Mouse (Mus musculus) Patski (cell line): ENCODE results near the gene Gm49380. TPM values are rescaled to one million over a fixed set of nuclear protein-coding genes. Genes with fewer than 3 reads are reported as not detected.

Source experiments
- ATAC-seq: fragments of 100-300 bp; one replicate; pipeline ENCODE4 v1.8.0; 2021
- CTCF ChIA-PET: fragments of 350-600 bp; sonication (Branson Sonifier 250); formaldehyde crosslinking; loops from one replicate; lab custom pipeline; 2022; ENCODE audit warnings: inconsistent platforms; lab: Charles Lee
- POLR2A ChIA-PET: fragments of 350-600 bp; sonication (Branson Sonifier 250); formaldehyde crosslinking; loops from one replicate; lab custom pipeline; 2022; ENCODE audit warnings: antibody characterized with exemption, inconsistent platforms; lab: Charles Lee
- DNase-seq: peaks from one replicate; pipeline ENCODE4 v3.0.0-alpha.2; 2011; ENCODE audit warnings: low read depth, low spot score
- H3K27me3 ChIP-seq: fragments of 371-371 bp; one replicate; pipeline ENCODE4 v1.5.1; 2021
- CTCF ChIP-seq: fragments of 100-300 bp; IDR thresholded peaks from one replicate; pipeline ENCODE4 v1.5.1; 2021
- in situ Hi-C: fragments of 300-500 bp; cut with MboI; formaldehyde crosslinking; loops from 3 replicates; pipeline ENCODE4 v1.11.1; 2018; ENCODE audit warnings: low pct_unique_long_range_greater_than_20kb, mixed read lengths
- polyA plus RNA-seq: library from polyadenylated mRNA; unstranded; gene quantifications from one replicate; pipeline ENCODE4 v1.2.3, GENCODE M21; 2021

Gm49380 gene
- polyA plus RNA-seq, 1 experiment from 2014 or later = 0.08 TPM

GRCm38 (mm10) chr9:44109360-44110095, 3.8 kb downstream of the Gm49380 start:
- CTCF ChIA-PET = interaction anchor here (1.0 to 1.8 kb wide), 7 partner anchors 10 to 35 kb away, joined by 3 to 6 read pairs (median 5); no protein-coding TSS in a partner anchor
- in situ Hi-C loops = no loop called here
- no peak for TF ChIP-seq CTCF
- ATAC-seq = no peak
- H3K27me3 ChIP-seq = no peaks in the 10 kb centered on the region
- no peak for DNase-seq
- POLR2A ChIA-PET = no interaction called here

GRCm38 (mm10) chr9:44108269-44109055, 4.8 kb downstream of the Gm49380 start:
- no peak for ATAC-seq
- no peaks in the 10 kb centered on the region for H3K27me3 ChIP-seq
- TF ChIP-seq CTCF = no peak
- in situ Hi-C loops = no loop called here
- no peak for DNase-seq
- POLR2A ChIA-PET = interaction anchor here (1.1 kb wide), 1 partner anchor 125 kb away, joined by 3 read pairs; the partner anchor contains the start of gene Cbl
- CTCF ChIA-PET = interaction anchor here (1.3 to 1.8 kb wide), 5 partner anchors 11 to 34 kb away, joined by 3 to 6 read pairs (median 5); no protein-coding TSS in a partner anchor

- no peak for TF ChIP-seq CTCF
- no peak for ATAC-seq
- in situ Hi-C loops = no loop called here
- DNase-seq = no peak
- POLR2A ChIA-PET = interaction anchor here (1.1 to 1.7 kb wide), 2 partner anchors 29 to 126 kb away, joined by 3 read pairs; partner anchors contain the start of gene Cbl
- no peaks in the 10 kb centered on the region for H3K27me3 ChIP-seq
- CTCF ChIA-PET = no interaction called here
Measured at GRCm38 (mm10) chr9:44107557-44108179, 5.6 kb downstream of the Gm49380 start.

GRCm38 (mm10) chr9:44107110-44107509, 6.2 kb downstream of the Gm49380 start, which contains the start of gene C1qtnf5:
Gene C1qtnf5, plus strand, starts transcription at chr9:44107245.
- TF ChIP-seq CTCF = no peak
- ATAC-seq (no peak), DNase-seq (no peak)
- in situ Hi-C loops = no loop called here
- no peaks in the 10 kb centered on the region for H3K27me3 ChIP-seq
- ChIA-PET CTCF (no interaction called here), POLR2A (interaction anchor here (1.7 kb wide), 1 partner anchor 29 kb away, joined by 3 read pairs; no protein-coding TSS in a partner anchor)

- CTCF ChIA-PET = no interaction called here
- POLR2A ChIA-PET = interaction anchor here (0.7 to 1.7 kb wide), 2 partner anchors 9 to 28 kb away, joined by 3 to 4 read pairs; no protein-coding TSS in a partner anchor
- in situ Hi-C loops = no loop called here
- H3K27me3 ChIP-seq = no peaks in the 10 kb centered on the region
- DNase-seq (no peak), ATAC-seq (no peak)
- TF ChIP-seq CTCF = no peak
Measured at GRCm38 (mm10) chr9:44106596-44106995, 6.7 kb downstream of the Gm49380 start.

GRCm38 (mm10) chr9:44106182-44106581, 7.1 kb downstream of the Gm49380 start:
- no peak for DNase-seq
- no peak for ATAC-seq
- TF ChIP-seq CTCF = no peak
- CTCF ChIA-PET = no interaction called here
- in situ Hi-C loops = no loop called here
- POLR2A ChIA-PET = interaction anchor here (0.7 to 1.7 kb wide), 2 partner anchors 9 to 28 kb away, joined by 3 to 4 read pairs; no protein-coding TSS in a partner anchor
- no peaks in the 10 kb centered on the region for H3K27me3 ChIP-seq

GRCm38 (mm10) chr9:44105781-44106180, 7.5 kb downstream of the Gm49380 start:
- H3K27me3 ChIP-seq = no peaks in the 10 kb centered on the region
- ChIA-PET POLR2A (interaction anchor here (0.7 to 1.7 kb wide), 2 partner anchors 9 to 27 kb away, joined by 3 to 4 read pairs; no protein-coding TSS in a partner anchor), CTCF (no interaction called here)
- no peak for TF ChIP-seq CTCF
- ATAC-seq (no peak), DNase-seq (no peak)
- in situ Hi-C loops = no loop called here

GRCm38 (mm10) chr9:44104881-44105280, 8.4 kb downstream of the Gm49380 start:
- in situ Hi-C loops = no loop called here
- ATAC-seq (no peak), DNase-seq (no peak)
- CTCF ChIA-PET = interaction anchor here (1.0 kb wide), 1 partner anchor 10 kb away, joined by 4 read pairs; no protein-coding TSS in a partner anchor
- POLR2A ChIA-PET = no interaction called here
- H3K27me3 ChIP-seq = no peaks in the 10 kb centered on the region
- TF ChIP-seq CTCF = no peak

- ChIA-PET POLR2A (no interaction called here), CTCF (no interaction called here)
- TF ChIP-seq CTCF = no peak
- ATAC-seq (no peak), DNase-seq (no peak)
- in situ Hi-C loops = no loop called here
- H3K27me3 ChIP-seq = no peaks in the 10 kb centered on the region
Measured at GRCm38 (mm10) chr9:44101490-44101889, 11.8 kb downstream of the Gm49380 start, which contains the start of gene Mfrp. Gene Mfrp, plus strand, starts transcription at chr9:44101729.

- ChIA-PET POLR2A (no interaction called here), CTCF (interaction anchor here (1.2 to 3.4 kb wide), 4 partner anchors 13 to 39 kb away, joined by 3 to 24 read pairs (median 6); no protein-coding TSS in a partner anchor)
- in situ Hi-C loops = no loop called here
- no peak for TF ChIP-seq CTCF
- DNase-seq (no peak), ATAC-seq (no peak)
- no peaks in the 10 kb centered on the region for H3K27me3 ChIP-seq
Measured at GRCm38 (mm10) chr9:44096536-44096935, 16.8 kb downstream of the Gm49380 start.
